Mouse (Mus musculus) frontal cortex, postnatal 25 days (tissue): ENCODE measurements around the gene Ppp1r1b.

ENCODE experiments used
- DNase-seq, 2 experiments: peaks; one replicate each; pipeline ENCODE4 v3.0.0; 2022; ENCODE audit warnings: low spot score in 2 of 2

Gene Ppp1r1b

DNA sequence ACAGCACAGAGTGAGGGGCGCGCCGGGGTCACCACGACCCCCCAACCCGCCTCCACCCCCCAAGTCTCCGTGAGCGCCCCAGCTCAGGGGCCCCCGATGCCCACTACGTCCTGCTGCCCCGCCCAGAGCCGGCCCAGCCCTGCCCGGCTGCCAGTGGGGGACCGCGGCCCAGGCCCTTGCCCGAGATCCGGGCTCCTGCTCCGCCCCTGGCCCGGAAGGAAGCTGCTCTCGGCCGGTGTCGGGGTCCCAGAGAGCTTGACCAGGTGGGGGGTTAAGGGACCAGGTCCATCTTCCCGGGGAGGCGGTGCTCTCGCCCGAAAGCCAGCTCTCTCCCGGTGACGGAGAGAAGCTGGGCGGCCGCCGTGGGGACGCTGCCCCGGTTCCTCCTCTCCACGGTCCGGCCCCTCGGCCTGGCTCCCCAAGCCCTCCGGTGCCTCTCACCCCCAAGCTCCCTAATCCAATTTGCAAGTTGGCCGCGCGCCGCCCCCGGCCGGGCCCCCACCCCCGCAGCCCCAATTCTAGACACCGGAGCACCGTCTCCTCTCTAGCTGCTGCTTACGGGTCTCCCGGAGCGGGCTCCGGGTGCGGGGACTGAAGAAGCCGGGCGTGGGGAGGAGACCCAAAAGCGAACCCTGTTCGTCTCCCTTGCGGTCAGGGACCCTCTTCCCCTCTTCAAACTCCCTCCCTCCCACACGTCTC, 19.7 kb upstream of the Ppp1r1b start:
- DNase-seq, result no peak

DNA sequence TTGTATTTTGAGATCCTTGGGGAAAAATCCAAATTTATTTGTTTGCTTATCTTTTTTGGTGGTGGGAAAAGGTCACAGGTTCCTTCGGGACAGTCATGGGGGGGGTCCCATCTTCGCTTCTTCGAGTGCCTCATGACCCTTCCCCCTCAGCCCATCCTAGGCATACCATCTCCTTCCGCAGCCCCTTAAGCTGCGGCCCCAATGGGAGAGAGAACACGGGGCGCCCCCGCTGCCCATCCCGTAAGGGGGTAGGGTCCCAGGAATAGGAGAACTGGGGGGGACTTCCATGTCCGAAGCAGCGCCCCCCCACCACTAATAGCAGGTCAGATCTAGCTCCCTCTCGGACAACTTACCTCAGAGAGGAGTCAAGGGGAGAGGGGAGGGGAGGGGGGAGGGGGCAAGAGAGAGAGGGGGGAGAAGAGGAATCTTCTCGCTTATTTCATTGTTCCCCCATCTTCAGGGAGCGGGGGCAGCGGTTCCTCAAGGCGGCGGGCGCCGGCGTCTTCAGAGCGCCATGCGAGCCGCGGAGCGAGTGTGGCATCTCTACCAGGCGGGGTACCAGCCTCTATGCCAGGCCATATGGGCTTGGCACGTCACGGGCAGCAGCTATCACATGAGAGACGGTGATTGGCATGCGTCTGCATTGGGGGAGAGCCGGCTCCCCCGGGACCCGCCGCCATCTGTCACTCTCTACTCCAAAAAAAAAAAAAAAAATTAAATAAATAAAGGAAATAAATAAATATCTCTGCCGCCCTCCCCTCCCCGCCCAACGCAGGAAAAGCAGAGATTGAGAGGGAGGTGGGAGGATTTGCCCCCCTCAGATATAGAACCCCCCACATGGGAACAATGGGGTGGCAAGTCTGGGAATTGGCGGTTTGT, 18.9 kb upstream of the Ppp1r1b start, which contains the start of gene Neurod2:
Gene Neurod2 (minus strand): TSS at position 568 of the 879 bp plus-strand sequence.
- DNase-seq, result no peak

DNA sequence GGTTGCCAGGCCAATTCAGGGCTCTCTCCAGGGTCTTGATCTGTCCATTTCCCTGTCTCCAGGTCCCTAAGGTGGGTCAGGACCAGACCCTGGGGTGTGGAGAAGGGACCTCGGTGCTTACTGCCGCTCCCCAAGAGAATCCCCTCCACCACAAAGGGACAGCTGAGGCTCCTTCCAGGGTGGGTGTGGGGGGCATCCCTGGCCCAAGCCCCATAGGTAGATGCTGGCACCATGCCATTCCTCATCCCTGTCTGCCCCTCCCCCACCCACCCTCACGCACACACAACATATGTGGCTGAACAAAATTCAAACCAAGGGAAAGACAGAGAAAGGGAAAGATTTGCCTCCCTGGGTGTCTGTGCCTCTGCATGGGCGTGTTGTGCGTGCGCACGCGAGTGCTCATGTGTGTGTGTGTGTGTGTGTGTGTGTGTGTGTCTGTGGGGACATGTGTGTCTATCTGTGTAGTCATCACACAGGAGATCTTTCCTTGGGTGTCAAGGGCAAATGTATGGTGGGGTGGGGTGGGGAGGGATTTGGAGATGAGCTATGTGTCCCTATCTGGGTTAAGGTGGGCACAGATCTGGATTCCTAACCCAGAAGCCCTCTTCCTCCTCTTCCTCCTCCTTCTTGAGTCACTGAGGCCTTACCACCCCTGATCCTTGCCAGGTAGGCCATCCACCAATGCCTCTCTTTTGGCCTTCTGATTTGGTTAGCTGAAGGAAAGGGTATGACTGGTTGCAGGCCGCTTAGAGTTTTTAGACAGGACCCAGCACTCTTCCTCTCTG, 18.1 kb upstream of the Ppp1r1b start:
- no peak for DNase-seq

DNA sequence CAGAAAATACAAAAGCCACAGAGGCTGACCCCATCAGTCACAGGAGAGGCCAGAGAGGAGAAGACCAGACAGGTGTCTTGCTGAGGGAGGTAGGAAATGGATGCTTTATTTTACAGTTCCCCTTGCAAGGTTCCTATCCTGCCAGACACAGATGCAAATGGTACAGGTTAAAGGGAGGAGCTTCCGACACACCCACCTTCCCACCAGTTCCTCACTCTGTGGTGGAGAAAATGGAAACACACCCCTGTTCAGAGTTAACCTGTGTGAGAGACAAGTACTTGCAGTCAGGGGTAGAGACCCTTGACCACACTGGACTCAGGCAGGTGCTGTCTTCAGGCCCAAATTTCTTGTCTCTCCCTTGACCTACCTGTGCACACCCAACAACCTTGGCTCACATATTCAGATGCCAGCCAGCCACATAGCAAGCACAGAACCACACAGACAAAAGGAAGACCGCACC, 17.4 kb upstream of the Ppp1r1b start:
- DNase-seq, result no peak

DNA sequence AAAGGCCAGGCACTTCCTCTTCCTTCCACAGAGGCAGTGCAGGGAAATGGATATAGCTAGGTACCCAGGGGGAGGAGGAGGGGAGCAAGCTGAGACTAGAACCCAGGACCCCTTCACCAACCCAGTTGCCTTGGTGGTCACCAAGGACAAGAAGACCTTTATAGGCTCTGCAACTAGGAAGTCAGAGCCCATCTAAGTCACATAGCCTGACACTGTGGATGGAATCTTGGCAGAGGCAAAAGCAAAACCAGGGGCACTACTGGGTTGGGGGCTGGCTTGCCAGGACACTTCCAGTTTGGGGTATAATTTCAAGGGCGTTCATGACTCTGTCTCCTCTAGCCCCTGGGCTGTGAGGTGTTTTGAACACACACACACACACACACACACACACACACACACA, 16.8 kb upstream of the Ppp1r1b start:
- no peak for DNase-seq

DNA sequence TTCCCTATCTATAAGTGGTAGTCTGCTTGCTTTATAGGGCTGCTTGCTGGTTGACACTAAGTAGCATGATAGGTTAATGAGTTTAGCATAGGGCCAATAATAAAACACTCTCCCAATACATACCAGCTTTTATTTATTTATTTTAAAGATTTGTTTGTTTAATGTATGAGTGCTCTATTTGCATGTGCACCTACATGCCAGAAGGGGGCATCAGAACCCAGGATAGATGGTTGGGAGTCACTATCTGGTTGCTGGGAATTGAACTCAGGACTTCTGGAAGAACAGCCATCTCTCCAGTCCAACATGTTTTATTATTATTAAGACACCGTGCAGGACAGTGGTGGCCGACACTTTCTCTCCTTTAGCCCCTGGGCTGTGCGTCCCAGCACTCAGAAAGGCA, 16.0 kb upstream of the Ppp1r1b start:
- DNase-seq, result no peak

DNA sequence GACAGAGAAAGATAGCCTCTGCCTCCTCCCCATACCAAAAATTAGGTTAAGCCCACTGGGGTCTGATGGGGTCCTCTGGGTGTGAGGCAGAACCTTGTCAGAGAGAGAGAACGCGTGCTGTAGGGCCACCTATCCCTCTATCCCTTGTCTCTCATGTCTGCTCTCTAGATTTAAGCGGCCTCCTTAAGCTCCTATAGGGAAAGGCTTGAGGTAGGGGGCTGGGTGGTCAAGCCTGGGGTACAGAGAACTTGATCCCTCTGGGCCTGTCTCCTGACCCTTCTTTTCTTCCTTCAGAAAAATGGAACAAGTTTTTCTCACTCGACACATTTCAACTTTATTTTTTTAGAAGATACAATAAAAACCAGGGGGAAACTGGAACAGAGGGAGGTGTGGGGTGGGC, 15.4 kb upstream of the Ppp1r1b start:
- DNase-seq, result no peak

DNA sequence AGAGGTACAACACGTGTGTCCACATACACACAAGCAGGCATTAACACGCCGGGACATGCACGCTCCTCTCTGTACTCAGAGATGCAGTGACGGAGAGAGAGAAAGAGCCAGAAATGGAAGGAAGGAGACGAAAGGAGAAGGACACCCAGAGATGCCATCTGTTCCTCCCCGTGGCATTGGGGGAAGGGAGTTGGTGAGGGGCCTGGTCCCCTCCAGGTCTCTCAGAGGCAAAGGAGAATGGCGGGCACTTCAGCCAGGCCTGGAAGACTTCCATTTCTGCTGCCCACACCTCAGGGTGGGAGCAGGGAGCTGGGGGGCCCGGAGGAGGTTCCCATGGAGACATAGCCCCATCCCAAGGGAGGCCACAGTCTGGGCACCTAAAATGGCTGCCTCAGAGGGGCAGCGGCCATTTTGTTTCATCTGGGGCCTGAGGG, 14.9 kb upstream of the Ppp1r1b start:
- DNase-seq, result no peak

DNA sequence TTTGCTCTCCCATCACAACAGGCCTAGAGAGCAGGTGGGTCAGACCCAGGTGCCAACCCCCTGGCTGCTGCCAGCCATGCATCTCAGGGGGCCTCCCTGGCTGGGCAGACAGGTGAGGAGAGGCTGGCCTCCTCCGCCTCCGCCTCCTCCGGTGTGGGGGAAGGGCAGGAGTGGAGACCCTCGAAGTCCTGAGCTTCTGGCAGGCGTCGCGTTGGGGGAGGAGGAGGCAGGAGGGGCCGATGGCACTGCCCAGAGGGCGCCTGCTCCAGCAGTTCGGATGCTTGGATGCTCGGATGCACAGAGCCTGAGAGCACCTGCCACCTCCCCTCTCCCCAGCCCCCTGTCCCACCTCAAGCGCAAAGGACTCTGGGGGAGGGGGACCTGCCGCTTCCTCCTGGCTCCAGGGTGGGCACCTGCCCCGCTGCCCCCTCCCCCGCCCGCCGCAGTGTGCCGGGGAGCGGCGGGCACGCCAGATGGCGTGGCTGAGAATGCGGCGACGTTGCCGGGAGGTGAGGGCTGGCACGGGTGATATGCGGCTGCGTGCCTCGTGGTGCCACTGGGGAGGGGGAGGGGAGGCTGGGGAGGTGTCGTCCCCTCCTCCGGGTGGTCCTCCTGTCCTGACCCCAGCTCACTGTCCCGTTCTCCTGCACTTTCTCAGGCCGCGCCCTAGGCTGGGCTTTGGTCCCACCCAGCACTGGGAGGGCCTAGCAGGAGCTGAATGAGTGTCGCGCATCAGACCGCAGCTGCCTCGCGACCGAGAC, 14.0 kb upstream of the Ppp1r1b start:
- DNase-seq, result no peak

DNA sequence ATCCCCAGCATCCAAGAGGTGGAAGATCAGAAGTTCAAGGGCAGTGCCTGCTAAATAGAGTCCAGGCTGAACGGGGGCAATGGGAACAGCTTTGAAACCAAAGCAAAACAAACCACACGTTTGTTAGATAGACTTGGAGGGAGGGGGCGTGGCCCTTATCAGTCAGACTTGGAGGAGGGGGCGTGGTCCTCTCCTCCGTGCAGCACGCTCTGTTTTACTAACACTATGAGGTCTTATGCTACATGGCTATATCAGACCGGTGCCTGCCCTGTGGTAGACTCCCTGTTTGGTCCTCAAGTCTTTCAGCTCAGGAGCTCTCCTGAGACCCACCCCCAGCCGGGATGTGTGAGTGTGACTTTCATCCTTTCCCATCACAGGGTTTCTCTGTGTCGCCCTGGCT, 13.0 kb upstream of the Ppp1r1b start:
- no peak for DNase-seq

DNA sequence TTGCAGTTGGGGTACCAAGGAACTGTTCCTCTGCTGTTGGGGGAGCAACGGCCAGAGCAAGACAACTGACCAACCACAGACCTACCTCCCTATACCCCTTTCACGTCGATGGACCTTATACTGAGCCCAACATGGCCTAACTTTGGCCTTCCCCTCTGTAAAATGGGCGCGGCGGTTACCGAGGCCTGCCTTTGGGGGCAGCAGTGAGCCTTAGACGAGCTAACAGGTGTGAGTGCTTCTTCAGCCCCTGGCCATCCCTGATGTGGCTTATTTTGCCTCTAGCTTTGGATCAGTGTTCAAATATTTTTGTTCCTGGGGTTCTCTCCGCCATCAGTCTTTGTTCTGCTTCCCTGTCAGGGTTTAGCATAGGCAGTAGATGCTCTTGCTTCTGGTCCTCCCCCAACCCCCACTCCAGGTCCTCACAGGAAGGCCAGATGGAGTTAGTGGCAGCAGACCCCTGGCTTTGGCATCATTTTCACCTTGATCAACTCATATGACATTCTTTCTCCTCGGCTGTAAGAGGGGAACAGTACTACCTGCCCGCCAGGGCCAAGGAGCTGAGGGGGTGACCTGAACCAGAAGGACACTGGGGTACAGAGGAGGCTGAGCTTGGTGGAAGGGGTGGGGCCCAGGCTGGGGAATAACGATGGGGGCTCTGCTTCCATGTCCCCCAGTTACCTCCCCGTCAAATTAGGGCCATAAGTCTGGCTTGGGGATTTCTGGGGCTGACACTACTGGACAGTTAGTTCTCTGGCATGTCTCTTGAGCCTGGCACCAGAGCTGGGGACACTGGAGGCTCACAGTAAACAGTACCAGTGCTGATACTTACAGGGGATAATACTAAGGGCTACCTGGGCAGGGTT, 11.7 kb upstream of the Ppp1r1b start:
- no peak for DNase-seq

DNA sequence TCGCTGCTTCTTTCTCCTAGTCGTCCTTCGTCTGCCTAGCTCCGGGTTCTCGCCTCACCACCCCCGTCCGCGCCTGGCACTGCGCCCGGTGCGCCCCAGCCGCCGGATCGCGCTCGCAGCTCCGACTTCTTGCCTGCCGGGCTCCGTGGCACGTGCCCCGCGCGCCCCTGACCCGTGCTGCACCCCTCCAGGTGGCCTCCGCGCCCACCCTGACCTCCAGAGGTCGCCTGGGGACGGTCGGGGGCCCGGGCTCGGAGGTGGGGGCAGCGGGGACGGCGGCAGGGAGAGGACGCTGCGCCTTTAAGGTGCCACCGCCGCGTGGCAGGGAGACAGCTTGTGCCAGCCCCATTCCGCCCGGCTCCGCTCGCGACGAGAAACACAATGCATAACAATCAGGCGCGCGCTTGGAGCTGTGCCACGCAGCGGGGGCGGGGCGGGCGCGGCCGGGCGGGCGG, 9.7 kb upstream of the Ppp1r1b start:
- DNase-seq, result peak; percentile 73 to 76

DNA sequence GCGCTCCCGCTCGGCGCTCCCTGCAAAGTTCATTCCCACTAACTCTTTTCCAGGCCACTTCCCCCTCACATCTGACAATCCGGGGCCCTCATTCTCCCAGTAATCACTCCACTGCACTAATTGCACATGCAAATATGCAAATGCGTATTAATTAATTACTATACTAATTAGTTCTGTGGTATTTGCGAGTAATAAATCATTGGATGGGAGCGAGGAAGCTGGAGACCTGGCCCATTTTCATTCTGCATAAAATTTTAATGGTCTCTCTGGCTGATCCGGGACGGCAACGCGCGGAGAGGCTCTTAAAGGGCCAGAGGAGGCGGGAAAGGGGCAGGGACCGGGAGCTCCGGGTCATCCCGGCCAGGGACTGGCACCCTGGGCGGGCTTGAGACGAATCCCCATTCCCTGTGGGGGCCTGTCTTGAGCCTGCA, 9.1 kb upstream of the Ppp1r1b start:
- DNase-seq, result no peak

DNA sequence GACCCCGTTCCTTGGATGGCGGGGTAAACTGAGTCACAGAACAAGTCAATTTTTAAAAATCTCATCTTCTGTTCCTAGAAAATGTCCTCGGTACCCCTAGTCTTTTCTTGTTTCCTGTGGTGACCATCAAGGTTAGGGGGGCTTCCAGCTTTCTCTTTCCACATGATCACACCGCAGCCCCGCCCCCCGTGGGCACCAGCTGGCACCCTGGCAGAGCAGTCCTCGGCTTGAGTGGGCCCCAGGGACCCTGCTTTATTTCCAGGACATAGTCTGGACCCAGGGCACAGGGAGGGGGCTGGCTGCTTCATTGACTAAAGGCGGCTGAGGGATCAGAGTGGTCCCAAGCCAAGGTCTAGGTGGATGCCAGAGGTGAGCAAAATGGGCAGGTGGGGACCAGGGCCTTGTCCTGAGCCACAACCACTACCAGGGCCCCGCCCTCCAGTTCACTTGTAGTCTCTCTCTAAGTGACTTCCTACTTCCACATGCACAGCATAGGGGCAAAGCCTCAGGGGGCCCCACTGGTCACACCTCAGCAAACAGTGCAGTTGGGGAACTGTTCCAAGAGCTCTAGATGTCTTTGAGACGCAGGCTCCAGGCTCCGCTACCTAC, 8.4 kb upstream of the Ppp1r1b start:
- no peak for DNase-seq

DNA sequence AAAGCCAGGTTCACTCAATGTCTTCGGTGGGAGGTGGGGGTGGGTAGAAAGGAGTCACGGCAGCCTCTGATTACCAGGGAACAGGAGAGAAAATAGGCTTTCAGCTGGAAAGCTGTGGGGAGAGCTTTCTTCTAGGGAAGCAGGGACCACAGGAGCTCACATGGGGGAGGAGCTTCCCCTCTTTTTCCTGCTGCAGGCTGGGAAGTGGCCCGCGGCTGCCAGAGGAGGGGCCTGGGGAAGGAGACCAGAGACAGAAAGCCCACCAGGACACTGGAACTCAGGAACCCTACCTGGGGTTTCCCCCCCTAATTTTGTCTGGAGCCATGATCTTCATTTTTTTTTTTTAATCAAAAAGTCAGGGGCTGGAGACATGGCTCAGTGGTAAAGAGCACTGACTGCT, 7.6 kb upstream of the Ppp1r1b start:
- no peak for DNase-seq

DNA sequence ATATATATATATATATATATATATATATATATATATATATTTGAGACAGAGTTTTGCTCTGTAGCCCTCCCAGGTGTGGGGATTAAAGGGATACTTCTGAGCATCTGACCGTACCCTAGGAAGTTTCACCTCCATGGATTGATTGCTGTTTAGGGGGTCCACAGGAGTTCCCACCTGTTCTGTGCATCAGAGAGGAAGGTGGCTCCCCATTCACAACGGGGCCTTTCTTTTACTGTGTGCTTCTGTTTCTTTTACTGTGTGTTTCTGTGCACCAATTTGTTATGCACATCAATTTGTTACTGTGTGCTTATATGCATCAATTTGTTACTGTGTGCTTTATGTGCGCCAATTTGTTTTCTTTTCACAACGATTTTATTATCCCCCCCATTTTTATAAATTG, 7.0 kb upstream of the Ppp1r1b start:
- DNase-seq, result no peak

DNA sequence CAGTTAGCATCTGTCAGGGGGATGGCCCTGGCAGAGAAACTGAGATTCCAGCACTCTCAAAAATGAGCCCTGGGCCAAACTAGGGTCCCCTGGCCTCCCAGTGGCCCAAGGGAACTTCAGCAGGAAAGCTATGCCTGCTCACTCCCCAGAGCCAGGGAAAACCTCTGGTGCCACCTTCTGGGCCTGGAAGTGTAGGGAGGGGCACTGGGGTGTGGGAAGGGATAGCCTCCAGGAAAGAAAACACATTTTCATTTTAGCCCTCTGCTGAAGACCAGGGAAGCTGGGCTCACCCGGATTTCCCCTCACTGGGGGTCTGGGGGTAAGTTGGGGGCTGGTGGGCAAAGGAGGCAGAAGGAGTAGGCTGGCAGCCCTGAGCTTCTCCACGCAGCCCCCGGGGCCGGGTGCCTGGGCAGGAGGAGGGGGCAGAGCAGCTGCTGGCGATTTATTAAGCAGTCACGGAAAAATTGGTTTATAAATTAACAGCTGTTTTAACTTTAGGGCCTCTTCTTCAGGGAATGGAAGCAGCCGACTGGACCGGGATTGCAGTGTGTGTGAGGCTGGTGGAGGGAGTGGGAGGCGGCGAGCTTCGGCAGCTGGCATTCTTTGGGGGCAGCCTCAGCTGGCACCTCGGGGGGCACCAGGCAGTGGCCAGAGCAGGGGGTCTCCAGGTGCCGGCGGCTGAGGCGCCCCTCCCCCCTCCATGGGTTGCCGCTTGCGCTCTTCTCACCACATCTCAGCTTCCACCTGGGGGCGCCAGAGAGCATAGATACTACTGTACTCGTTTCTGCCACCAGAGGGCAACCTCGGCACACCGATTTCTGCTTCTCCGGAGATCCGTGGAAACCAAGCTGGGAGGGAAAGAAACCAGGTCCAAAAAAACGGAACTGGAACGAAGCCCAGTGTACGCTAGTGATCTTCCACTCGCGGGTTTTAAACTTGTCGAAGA, 5.9 kb upstream of the Ppp1r1b start:
- DNase-seq, result peak; percentile 100

DNA sequence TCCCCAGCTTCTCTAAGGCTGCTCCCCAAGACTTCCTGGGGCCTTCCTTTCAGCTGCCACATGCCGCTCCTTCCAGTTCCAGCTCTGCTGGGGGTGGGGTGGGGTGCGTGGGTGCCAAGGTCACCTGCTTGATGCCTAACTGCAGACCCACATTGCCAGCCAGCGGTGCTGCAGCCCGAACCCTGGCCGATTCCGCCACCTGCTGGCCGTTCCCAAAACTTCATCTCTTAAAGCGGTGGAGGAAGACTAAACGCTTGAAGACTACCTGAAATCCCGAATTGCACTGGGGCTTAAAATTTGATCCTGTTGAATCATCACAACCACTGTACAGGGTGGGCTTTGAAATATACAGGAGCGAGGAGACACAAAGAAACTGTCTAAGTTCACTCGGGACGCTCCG, 3.0 kb upstream of the Ppp1r1b start:
- peak; percentile 79 to 85 for DNase-seq

DNA sequence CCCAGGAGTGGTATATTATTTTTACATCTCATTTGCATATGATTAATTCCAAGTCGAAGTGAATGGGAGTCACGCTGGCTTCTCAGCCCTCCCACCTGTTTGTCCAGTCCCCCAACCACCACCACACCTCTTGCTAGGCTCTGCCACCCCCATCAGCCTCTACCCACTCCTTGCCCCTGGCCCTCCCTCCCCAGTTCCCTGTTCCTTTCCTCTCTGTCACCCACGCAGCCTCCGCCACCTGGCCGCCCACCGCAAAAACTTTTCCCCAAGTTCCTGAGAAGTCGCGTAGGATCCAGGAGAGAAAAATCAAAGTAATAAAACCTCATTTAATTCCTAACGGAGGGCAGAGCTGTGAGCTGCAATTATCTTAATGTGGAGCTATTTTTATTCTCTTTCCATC, 2.0 kb upstream of the Ppp1r1b start:
- DNase-seq, result no peak
